Mouse (Mus musculus) brain, adult 2 months (tissue): ENCODE data around the gene Spata21.

Source experiments
- DNase-seq: peaks from one replicate; pipeline ENCODE4 v3.0.0; 2011; ENCODE audit warnings: low read depth, low spot score

Spata21 gene

GRCm38 (mm10) chr4:141074109-141074508 lies 14.0 kb upstream of the Spata21 start:
- DNase-seq: no peak

- no peak for DNase-seq
Observed at GRCm38 (mm10) chr4:141076761-141077506, 11.2 kb upstream of the Spata21 start.

GRCm38 (mm10) chr4:141077681-141078509 lies 10.2 kb upstream of the Spata21 start, which contains the start of gene Necap2:
Necap2 (minus strand) TSS chr4:141078357.
- DNase-seq: peak; percentile 97

- DNase-seq: no peak
Observed at GRCm38 (mm10) chr4:141078510-141079137, 9.5 kb upstream of the Spata21 start.

- no peak for DNase-seq
Observed at GRCm38 (mm10) chr4:141086862-141087261, 1.3 kb upstream of the Spata21 start.

- peak; percentile 75 for DNase-seq
Observed at GRCm38 (mm10) chr4:141088714-141089113, 581 bp downstream of the Spata21 start.

- DNase-seq: no peak
Observed at GRCm38 (mm10) chr4:141095016-141095415, 6.9 kb downstream of the Spata21 start.

- DNase-seq: no peak
Observed at GRCm38 (mm10) chr4:141096710-141097109, 8.6 kb downstream of the Spata21 start.

GRCm38 (mm10) chr4:141098935-141099334 lies 10.8 kb downstream of the Spata21 start:
- no peak for DNase-seq

GRCm38 (mm10) chr4:141099956-141100355 lies 11.8 kb downstream of the Spata21 start:
- no peak for DNase-seq

- DNase-seq: no peak
Observed at GRCm38 (mm10) chr4:141101291-141101690, 13.2 kb downstream of the Spata21 start.

GRCm38 (mm10) chr4:141101855-141102254 lies 13.7 kb downstream of the Spata21 start:
- no peak for DNase-seq

GRCm38 (mm10) chr4:141106526-141107183 lies 18.5 kb downstream of the Spata21 start:
- DNase-seq: no peak

- DNase-seq: no peak
Observed at GRCm38 (mm10) chr4:141108196-141108732, 20.1 kb downstream of the Spata21 start.

GRCm38 (mm10) chr4:141113831-141114230 lies 25.7 kb downstream of the Spata21 start:
- DNase-seq: peak; percentile 16

GRCm38 (mm10) chr4:141114521-141114981 lies 26.4 kb downstream of the Spata21 start:
- peak; percentile 68 for DNase-seq

- no peak for DNase-seq
Observed at GRCm38 (mm10) chr4:141115398-141115797, 27.3 kb downstream of the Spata21 start.

GRCm38 (mm10) chr4:141118691-141119090 lies 30.6 kb downstream of the Spata21 start:
- peak; percentile 47 for DNase-seq

- DNase-seq: peak; percentile 62
Observed at GRCm38 (mm10) chr4:141120700-141121099, 32.6 kb downstream of the Spata21 start.

GRCm38 (mm10) chr4:141122663-141123062 lies 34.5 kb downstream of the Spata21 start:
- no peak for DNase-seq

GRCm38 (mm10) chr4:141123065-141123464 lies 34.9 kb downstream of the Spata21 start:
- DNase-seq: peak; percentile 10
